Mouse (Mus musculus): ENCODE measurements at regions not wholly inside any gene's neighbourhood (a gene's known extent, or its start where the extent isn't known, plus 50 kb on each side); places are given as distances from the start of the nearest gene placed in this dataset.

- no peak for DNase-seq
Measured at GRCm38 (mm10) chr8:126675153-126675552, 81.4 kb upstream of the Irf2bp2 start.

DNA sequence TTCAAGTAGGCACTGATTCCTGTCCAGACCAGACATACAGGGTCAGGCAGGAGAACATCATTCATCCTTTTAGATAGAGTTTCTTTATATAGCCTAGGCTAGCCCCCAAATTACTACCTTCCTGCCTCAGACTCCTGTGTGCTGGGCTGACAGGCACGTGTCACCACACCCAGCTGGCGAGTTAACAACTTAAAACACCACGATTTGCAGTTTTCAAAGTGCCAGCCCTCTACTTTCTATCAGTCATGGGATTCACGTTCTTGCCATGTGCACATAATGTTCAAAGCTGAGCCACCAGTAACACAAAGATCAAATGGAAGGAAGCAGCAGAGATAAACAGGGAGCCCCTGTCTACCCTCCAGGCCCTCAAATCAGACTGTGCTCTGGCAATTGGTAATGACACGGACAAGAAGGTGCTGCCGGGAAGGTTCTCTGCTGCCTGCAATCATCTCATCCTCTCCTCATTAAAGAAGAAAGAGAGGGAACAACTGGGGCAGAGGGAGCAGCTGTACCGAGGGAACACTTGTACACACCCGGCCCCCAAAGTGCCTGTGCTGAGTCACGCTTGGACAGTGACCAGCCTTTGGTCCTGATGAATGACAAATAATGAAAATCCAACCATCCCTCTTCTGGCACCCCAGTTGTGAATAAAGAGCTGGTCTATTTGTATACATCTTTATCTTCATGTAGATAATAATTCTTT lies 79.4 kb upstream of the Irf2bp2 start:
- no peak for DNase-seq

GRCm38 (mm10) chr8:126671594-126671993 lies 77.8 kb upstream of the Irf2bp2 start:
- no peak for DNase-seq

DNA sequence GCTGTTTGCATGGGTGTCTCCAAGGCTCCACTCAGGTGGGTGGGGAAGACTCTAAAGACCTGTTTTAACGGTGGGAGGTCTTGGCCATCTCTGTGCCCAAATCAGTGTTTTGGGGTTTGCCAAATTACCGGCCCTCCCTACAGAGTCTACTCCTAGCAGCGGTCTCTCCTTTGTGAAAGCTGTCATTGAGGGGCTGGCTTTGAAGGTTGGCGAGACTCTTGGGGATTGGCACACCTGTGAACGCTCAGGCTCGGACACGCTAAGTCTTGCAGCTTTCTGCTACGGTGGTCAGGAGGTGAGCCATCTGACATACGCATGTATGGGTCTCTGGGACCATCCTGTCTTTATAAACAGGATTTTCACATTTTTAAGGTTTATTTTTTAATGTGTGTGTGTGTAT lies 76.1 kb upstream of the Irf2bp2 start:
- DNase-seq: no peak

DNA sequence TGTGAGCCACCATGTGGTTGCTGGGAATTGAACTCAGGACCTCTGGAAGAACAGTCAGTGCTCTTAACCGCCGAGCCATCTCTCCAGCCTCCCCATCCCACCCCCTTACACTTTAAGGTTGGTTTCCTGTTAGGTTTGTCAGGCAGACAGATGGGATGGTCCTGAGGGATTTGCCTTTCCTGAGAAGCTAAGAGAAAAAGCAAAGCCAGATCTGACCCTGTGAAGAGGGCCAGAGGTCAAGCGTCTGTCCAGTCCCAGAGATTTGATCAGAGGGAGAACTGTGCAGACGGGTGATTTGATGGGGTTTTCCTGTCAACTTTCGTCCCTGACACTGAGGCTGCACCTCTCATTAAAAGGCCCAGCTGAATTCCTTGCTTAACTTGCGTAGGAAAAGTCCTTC lies 75.4 kb upstream of the Irf2bp2 start:
- peak; percentile 55 for DNase-seq

DNA sequence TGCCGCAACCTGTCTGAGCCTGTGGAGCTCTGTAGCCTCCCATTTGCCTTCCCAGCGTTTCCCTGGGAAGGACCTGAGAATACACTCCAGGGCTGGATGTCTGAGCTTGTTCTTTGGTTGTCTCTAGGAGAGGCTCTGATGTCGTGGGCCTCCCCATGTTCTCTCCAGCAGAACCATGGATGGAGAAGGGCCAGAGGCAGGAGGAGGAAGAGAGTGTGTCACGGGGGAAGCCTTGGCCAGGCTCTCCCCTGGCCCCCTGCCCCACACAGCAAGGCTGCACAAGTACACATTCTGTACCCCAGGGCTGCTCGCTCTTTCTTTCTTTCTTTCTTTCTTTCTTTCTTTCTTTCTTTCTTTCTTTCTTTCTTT lies 74.9 kb upstream of the Irf2bp2 start:
- no peak for DNase-seq

- DNase-seq: peak; percentile 89
Measured at GRCm38 (mm10) chr8:126667721-126668656, 74.2 kb upstream of the Irf2bp2 start.

GRCm38 (mm10) chr8:126667086-126667720 lies 73.4 kb upstream of the Irf2bp2 start:
- peak; percentile 52 for DNase-seq

DNA sequence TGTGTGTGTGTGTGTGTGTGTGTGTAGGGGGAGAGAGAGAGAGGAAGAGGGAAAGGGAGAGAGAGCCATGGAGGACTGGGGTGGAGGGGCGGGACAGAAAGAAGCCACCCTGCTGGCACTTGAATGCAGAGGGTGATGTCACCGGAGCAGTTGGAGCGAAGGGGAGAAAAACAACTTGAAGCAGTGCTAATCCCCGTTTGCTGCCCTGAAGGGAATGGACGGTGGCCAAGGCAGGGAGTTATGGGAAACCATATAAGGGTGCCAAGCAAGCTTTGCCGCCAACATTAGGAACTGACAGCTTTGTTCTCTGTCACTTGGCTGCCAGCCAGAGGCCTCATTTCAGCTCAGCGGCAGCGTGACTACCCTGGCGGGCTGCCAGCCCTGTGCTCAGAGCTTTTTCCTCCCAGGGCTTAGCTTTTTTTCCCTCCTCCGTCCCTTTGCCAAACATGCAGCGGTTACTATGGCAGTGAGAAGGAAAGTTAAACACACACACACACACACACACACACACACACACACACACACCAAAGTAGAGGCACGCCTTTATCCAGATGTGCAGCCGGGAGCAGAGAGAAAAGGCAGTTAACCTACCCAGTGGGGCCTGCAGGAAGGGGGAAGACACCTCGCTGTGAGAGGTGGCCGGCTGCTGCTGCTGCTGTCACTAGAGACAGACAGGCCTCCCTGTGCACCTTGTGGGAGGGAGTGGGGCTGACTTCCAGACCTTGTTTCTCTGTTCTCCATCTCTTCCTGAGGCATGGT lies 72.7 kb upstream of the Irf2bp2 start:
- DNase-seq: peak; percentile 100

DNA sequence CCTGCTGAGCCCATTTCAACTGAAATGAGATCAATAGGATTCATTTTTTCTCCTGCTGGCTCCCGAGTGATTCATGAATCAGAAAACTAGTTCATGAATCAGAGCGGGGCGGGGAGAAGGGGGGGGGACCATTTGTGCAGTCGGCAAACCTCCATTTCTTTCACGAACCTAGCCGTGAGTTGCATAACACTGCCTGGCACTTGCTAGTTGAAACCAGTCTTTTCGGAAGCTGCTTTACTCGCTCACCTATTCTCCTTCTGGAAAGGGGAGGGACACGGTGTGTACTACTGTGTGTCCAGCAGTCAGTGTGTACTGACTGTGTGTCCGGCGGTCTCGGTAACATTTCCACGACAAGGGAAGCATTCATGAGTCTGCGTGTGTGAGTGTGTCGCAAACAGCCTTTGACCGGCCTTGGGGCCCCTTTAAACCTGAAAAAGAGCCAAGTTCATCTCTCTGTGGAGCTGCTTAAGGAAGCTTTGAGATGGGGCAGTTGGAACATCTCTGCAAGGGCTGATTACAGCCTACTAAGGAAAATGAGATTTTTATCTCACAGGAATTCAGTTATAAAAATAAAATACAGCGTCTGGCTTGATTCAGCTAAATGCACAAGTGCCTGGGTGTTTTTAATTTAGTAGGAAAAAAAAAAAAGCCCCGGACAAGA lies 71.9 kb upstream of the Irf2bp2 start:
- peak; percentile 84 for DNase-seq

GRCm38 (mm10) chr8:126664891-126665290 lies 71.1 kb upstream of the Irf2bp2 start:
- DNase-seq: no peak

DNA sequence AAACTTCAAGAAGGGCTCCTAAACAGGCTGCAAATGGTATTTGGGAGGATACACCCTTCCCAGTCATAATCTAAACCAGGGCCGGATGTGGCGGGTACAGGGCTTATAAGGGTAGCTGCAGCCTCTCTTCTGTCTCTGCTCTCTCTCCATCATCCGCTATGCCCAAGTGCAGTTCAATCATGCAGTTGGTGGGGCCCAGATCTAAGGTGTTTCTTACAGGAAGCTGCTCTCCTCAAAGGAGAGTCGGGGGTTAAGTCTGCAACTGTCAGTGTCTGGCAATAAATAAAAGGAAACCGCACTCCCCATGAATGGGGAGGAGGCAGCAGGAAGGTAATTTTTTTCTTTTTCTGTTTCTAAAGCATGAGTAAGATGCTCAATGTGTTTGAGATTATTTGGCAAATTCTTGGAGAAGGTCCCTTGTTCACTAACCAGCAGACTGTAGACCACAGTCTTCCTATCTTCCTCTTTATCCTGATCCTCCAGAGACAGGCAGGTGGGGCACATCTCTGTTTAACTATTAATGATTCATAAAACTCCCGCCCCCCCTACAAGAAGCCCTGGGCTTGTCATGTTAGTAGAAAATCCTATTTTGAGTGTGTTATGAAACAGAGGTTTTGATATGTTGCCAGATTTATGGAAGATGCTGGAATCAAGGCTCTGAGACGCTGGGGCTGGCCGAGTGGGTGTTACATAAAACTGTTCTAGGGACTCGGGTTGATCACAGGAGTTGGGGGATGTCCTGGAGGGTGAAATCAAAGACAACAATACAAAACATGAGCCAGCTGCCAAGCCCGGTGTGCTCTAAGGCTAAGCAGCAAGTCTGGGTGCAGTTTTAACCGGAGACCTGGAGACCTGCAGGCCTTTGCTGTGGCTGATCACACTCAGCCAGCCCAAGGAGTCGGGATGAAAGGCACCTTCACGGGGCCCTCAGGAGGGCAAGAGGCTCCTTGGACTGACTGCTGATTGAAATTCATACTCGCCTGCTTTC lies 69.3 kb upstream of the Irf2bp2 start:
- DNase-seq: peak; percentile 67

GRCm38 (mm10) chr8:126662151-126662550 lies 68.4 kb upstream of the Irf2bp2 start:
- DNase-seq: peak; percentile 38

DNA sequence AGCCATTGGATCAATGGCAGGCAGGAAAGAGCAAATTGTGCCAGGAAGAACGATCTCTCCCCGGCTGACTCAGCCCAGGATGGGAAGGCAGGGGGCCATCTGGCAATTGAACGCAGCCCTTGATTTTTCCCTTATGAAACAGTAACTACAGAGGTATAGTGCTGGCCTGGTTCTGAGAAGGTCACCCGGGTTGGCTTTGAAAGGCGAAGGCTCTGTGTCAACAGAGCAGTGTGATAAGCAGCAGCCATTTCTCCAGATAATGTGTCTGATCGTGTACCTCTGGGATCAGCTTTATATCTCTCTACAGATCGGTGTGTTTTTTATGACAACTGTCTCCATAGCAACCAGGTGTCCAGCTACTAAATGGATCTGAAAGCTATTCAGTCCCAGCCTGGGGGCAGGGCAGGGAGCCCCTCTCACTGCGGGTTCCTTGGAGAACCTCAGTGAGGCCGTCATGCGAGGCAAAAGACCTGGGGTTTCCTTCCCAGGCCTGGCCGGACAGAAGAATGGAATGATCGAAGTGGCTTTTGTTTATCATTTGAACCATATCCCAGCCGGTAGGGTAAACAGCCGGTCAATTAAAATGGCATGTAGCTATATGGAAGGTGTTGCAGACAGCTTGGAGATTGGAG lies 67.8 kb upstream of the Irf2bp2 start:
- DNase-seq: peak; percentile 24

GRCm38 (mm10) chr8:126660658-126661316 lies 67.0 kb upstream of the Irf2bp2 start:
- peak; percentile 55 for DNase-seq

- peak; percentile 41 for DNase-seq
Measured at GRCm38 (mm10) chr8:126659691-126660657, 66.2 kb upstream of the Irf2bp2 start.

- DNase-seq: no peak
Measured at GRCm38 (mm10) chr8:126657546-126657945, 63.8 kb upstream of the Irf2bp2 start.

DNA sequence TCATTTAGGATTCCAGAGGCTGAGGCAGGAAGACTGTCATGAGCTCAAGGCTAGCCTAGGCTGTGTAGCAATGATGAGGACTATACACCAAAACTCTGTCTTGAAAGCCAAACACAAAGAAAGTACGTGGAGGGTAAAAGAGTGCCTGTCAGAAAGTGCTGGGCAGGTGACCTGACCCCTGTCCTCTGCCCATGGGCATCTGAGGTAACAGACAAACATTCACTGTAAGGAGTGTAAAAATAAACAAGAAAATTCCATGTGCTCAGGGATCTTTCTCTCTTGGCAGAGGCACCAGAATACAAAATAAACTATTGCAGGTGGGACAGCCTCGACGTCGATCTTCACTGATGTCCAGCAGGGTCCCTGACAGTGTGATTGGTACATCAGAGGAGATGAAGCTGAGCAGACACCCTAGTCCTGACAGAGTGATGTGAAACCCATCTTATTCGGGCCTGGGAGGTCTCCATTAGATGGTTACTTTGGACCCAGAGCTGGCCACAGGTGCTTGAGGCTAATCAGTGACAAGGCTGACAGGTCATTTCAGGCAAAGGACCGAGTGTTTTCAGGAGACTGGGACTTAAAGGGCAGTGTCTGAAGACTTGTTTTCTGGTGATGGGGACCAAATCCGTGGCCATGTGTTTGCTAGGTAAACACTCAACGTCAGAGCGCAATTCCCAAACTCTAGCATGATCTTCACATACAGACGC lies 62.9 kb upstream of the Irf2bp2 start:
- DNase-seq: peak; percentile 60
